Mouse (Mus musculus) brain, adult 2 months (tissue): Measurements from ENCODE around the gene Nphs1.
"Not testable (repeated sequence)": the region's sequence is repeated elsewhere in the genome, so short reads cannot be mapped to it uniquely, and the experiment has no call there.

Experiments
- DNase-seq: peaks from one replicate; pipeline ENCODE4 v3.0.0; 2011; ENCODE audit warnings: low read depth, low spot score

Gene Nphs1

DNA sequence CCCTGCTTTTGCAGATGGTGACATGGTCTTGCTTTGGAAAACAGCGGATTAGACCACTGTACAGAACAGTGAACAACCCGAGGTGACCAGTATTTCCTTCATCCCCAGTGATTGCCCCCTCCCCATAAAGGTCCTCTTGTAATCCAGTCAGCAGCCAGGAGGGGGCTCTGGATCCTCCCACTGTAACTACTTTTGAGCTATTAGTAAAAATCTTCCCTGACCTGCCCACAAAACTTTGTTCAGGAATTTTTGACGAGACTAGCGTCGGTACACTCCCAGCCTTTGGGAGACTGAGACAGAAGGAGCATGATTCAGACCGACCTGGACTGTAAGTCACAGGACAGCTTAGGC is 32.8 kb downstream of the Nphs1 start:
- no peak for DNase-seq

GRCm38 (mm10) chr7:30492765-30493164 is 34.6 kb downstream of the Nphs1 start:
- DNase-seq = peak; percentile 90

GRCm38 (mm10) chr7:30493401-30493931 is 35.4 kb downstream of the Nphs1 start, which contains the start of gene Prodh2:
TSS of gene Prodh2 (plus strand) at chr7:30493622.
- DNase-seq = no peak

DNA sequence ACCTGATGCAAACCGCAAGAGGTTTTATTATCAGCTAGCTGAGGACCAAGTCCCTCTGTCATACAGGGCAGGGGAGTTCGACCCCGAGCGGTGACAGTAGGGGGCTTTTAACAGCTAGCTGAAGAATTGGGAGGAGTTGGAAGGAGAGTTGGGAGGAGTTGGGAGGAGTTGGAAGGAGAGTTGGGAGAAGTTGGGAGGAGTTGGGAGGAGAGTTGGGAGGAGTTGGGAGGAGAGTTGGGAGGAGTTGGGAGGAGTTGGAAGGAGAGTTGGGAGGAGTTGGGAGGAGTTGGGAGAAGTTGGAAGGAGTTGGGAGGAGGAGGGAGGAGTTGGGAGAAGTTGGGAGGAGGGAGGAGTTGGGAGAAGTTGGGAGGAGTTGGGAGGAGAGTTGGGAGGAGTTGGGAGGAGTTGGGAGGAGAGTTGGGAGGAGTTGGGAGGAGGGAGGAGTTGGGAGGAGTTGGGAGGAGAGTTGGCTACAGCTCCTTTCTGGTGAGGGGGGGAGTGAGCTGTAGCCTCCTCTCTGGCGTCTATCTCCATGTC is 37.5 kb downstream of the Nphs1 start:
- not testable (repeated sequence) for DNase-seq

DNA sequence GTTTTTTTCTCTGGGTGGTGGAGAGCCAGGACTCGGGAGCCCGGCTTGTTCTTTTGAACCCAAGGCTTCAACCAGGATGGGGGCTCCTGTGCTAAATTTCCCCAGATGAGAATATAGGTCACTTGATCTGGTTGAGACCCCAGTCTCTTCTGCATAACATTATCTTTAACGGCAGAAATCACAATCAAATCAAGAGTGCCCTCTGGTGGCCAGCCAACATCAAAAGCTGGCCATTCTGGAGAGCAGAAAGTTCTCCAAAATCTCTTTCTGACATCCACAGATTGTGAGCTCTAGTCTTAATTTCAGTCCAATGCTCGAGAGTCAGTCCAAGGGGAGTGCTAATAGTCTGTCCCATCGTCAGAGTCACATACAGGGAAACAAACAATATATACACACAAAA is 43.0 kb downstream of the Nphs1 start:
- not testable (repeated sequence) for DNase-seq

DNA sequence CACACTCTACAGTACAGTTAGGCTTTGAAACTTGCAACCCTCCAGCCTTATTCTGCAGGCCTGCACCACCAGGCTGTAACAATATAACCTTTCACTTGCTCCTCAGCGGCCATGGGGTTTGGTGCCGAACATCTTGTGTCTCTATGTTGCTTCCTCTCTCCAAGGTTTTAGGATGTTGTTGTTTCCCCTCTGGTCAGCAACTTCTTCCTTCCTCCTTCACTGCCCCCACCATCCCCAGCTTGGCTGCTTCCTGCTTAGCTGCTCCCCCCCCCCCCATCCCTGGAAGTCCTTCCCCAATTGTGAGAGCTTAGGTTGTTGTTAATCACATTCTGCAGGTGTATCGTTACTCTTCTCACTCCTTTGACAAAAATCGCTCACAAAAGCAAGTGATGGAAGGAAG is 49.9 kb downstream of the Nphs1 start:
- DNase-seq = no peak

DNA sequence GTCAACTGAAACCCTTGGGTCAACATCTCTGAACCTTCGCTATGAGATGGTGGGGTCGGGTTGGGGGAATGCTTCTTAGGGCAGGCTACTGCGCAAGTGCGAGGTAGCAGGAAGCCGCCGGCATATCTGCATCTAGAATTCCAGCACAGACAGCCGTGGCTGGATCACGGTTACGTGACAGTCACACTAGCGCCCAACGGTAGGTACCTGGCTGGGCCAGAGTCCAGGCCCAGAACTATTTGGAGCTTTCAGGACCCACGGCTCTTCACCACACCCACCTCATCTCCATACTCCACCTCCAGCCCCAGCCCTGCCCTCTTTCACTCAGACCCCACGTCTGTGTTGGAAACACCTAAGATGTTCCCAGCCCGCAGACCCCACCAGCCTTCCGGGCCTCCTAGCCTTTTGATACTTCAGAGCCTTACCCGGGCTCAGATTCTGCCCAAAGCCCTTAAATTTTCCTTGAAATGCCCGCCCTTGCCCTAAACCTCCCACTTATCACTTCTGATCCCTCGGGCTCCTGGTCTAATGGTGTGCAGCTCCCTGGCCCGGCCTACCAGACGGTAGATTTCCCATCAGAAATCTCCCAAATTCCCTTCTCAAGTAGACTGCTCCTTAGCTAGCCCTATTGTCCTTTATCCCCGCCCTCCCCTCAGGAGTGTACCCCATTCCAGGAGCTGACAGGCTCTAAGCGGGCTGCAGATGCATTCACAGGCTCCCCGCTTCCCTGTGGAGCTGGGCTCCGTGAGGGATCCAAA is 57.1 kb downstream of the Nphs1 start:
- DNase-seq = no peak

DNA sequence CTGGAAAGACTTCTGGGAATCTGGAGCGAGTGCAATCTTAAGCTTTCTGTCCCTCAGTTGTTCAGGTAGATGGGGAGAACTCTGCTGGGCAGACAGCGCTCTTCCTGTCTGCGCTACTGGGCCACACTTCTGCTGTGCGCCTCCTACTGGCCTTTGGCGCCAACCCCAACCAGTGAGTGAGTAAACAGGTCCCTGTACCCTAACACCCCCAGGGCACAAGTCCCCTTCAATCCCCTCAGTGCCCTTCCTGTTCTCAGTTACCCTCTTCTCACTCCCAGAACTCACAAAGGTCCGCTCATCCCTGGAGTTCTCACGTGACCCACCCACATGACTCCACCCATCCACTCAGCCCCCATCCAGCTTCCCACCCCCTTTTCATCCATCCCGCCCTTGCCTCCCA is 60.2 kb downstream of the Nphs1 start:
- no peak for DNase-seq

- DNase-seq = no peak
Observed at GRCm38 (mm10) chr7:30520396-30520795, 62.3 kb downstream of the Nphs1 start.

GRCm38 (mm10) chr7:30520856-30521255 is 62.7 kb downstream of the Nphs1 start:
- peak; percentile 59 for DNase-seq

GRCm38 (mm10) chr7:30522871-30523270 is 64.8 kb downstream of the Nphs1 start:
- no peak for DNase-seq

DNA sequence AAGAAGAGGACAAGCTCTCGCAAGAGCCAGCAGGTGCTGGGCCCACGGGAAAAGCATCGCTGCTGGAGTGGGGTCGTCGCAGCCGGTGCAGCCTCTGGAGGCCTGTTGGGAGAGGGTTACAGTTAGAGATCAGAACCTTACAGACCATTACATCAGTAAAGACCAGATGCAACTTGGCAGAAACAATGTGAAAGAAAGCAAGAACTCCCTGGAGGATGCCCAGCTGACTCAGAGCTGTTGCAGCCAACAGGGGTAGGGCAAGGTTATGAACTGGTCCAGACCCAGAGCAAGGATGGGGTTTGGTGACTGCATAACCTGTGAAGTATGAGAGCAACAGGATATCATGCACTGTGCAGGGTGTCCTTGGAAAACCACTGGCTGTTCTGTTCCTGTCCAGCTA is 66.4 kb downstream of the Nphs1 start:
- no peak for DNase-seq

DNA sequence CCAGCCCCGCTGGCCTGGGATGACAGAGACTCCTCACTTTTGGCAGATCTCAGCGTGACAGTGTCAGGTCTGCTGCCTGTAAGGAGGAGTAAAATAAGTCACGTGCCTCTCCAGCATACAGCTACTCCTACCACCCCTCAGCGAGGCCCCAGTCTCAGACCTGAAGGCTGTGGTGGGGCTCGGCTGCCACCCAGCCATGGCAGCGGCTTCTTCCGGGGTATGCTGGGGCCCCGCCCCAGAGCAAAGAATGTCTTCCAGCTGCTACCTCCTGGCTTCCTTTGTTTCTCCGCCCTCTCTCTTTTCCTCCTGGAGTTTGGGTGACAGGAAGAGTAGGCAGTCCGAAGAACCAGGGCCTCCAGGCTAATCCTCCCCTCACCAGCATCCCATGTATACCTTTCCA is 67.8 kb downstream of the Nphs1 start:
- peak; percentile 45 for DNase-seq

DNA sequence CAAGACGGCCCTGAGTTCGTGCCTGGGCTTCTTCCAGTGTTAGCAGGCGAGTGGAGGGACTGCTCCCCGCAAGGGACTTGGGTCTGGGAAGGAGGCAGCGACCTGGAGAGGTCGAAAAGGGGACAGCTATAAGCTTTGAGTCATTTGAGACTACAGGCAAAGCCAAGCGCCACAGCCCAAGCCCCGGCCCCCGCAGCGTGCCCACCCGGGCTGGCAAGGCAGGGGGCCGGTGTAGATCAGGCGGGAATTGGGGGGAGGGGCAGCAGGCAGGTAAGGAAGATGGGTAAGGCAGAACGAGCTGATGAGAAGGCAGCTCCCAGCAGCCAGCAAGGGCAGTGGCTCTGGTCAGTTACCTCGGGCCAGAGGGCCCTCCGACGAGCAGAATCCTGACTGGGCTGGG is 68.3 kb downstream of the Nphs1 start:
- DNase-seq = no peak

DNA sequence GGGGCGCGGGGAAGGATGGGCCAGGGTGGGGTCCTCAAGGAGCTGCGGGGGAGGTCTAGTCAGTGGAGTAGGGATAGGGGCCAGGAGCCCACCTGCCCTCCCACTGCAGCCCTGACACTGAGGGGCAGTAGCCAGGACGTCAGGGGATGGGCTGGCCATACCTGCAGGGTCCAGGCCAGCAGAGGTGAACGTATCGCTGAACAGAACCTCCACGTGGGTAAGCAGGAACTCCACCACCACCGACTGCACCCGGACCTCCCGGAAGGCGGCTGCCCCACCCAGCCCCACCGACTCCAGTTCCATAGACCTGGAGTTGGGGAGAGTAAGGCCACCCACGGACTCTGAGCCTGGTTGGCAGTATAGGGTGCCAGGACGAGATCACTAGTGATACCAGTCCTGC is 68.9 kb downstream of the Nphs1 start:
- no peak for DNase-seq

- DNase-seq = peak; percentile 92
Observed at GRCm38 (mm10) chr7:30531291-30531815, 73.2 kb downstream of the Nphs1 start.

- DNase-seq = peak; percentile 78
Observed at GRCm38 (mm10) chr7:30532931-30533330, 74.8 kb downstream of the Nphs1 start.

DNA sequence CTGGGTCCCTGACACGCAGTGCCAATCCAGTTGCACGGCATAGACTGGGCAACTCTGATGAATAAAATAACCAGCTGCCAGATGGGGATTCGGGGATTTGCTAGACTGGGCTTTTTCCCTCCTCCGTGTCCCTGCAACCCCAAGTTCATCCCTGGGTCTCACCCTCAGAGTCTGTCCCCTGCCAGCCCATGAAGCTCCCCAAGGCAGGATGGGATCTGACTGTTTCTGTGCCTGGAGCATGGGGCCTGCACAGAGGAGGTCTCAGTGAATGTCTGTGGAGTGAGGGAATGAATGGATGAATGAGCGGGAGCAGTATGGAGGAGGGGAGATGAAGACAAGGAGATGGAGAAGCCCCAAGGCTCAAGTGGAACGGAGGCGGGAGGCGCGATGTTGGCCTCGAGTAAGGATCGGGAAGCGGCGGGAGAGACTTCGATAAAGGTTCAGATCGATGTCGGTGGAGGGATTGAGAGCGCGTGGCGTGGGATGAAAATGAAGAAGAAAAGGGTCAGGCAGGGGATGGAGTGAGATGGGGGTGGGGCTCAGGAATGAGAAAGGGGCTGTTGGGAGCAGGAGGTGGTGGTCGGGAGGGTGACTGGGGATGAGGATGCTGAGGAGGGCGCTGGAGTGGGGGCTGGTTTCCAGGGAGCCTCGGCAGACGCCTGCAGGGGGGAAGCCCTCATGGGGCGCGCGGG is 76.0 kb downstream of the Nphs1 start:
- peak; percentile 54 for DNase-seq

DNA sequence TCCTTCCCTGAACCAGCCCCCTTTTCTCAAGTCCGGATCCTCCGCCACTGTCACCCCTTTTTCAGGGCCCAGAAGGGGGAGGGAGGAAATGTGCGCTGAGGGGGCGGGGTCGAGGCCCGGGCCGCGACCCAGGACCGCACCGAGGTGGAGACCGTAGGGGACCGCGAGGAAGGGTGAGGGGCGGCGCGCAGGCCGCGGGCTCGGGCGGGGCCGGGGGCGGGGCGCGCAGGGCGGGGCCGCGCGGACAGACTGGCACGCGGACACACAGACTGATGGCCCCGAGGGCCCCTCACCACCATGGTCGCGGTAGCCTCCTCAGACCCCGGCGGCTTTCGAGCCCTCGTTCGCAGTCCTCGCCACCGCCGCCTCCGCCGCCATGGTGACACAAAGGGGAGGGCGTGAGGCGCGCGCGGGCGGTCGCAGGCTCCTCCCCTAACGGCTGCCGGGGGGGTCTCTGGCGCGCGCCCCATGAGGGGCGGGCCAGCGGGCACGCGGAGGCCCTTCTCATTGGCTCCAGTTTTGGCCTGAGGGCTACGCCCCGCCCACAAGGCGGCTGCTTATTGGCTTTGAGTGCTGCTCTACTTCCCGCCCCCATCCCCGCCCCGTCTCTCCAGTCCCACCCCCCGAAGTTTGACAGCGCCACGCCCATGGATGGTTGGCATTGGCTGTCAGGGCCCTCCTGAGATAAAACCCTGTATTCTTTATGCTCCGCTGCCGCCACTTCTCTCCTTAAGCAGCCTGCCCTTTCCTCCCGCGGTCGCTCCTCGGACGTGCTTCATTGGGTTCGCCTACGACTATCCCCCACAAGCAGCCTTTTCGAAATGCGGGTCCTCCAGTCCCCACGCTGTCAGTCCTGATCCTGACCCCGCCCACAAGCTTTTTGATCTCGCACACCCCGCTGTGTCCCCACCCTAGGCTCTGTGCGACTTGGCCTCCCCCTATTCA is 76.8 kb downstream of the Nphs1 start, which contains the start of gene Arhgap33:
TSS of gene Arhgap33 (minus strand) at position 428 of the 945 bp plus-strand sequence.
- peak; percentile 99 for DNase-seq
